Mouse (Mus musculus): ENCODE data around the gene Nkx1-2.

Nkx1-2 gene

GRCm38 (mm10) chr7:132599071-132599975 is at the start of gene Nkx1-2:
TSS of gene Nkx1-2 (minus strand) at chr7:132599637.
- no peak for DNase-seq (ENCODE audit: low spot score)

GRCm38 (mm10) chr7:132646514-132646913 is 47.1 kb upstream of the Nkx1-2 start:
- DNase-seq (ENCODE audit: low spot score) = no peak

GRCm38 (mm10) chr7:132644605-132645279 is 45.3 kb upstream of the Nkx1-2 start:
- DNase-seq (ENCODE audit: low spot score) = no peak

GRCm38 (mm10) chr7:132641606-132642005 is 42.2 kb upstream of the Nkx1-2 start:
- DNase-seq (ENCODE audit: low spot score) = no peak

- DNase-seq (ENCODE audit: low spot score) = peak; percentile 20
These were observed 41.5 kb upstream of the Nkx1-2 start for GRCm38 (mm10) chr7:132640946-132641345.

GRCm38 (mm10) chr7:132638446-132639087 is 39.1 kb upstream of the Nkx1-2 start:
- peak; percentile 38 for DNase-seq (ENCODE audit: low spot score)

- DNase-seq (ENCODE audit: low spot score) = no peak
These were observed 37.9 kb upstream of the Nkx1-2 start for GRCm38 (mm10) chr7:132637292-132637691.

- no peak for DNase-seq (ENCODE audit: low spot score)
These were observed 31.9 kb upstream of the Nkx1-2 start for GRCm38 (mm10) chr7:132631313-132631712.

- no peak for DNase-seq (ENCODE audit: low spot score)
These were observed 28.0 kb upstream of the Nkx1-2 start for GRCm38 (mm10) chr7:132627448-132627847.

GRCm38 (mm10) chr7:132626174-132626573 is 26.7 kb upstream of the Nkx1-2 start:
- no peak for DNase-seq (ENCODE audit: low spot score)

GRCm38 (mm10) chr7:132624161-132624560 is 24.7 kb upstream of the Nkx1-2 start:
- DNase-seq (ENCODE audit: low spot score) = no peak

- no peak for DNase-seq (ENCODE audit: low spot score)
These were observed 20.8 kb upstream of the Nkx1-2 start for GRCm38 (mm10) chr7:132619975-132620918.

- no peak for DNase-seq (ENCODE audit: low spot score)
These were observed 20.1 kb upstream of the Nkx1-2 start for GRCm38 (mm10) chr7:132619549-132619948.

- no peak for DNase-seq (ENCODE audit: low spot score)
These were observed 17.7 kb upstream of the Nkx1-2 start for GRCm38 (mm10) chr7:132617021-132617564.

GRCm38 (mm10) chr7:132616391-132616790 is 17.0 kb upstream of the Nkx1-2 start:
- DNase-seq (ENCODE audit: low spot score) = no peak

GRCm38 (mm10) chr7:132615346-132615745 is 15.9 kb upstream of the Nkx1-2 start:
- DNase-seq (ENCODE audit: low spot score) = no peak

GRCm38 (mm10) chr7:132611530-132611929 is 12.1 kb upstream of the Nkx1-2 start:
- DNase-seq (ENCODE audit: low spot score) = no peak

- peak; percentile 82 for DNase-seq (ENCODE audit: low spot score)
These were observed 11.3 kb upstream of the Nkx1-2 start, which contains the start of gene Lhpp for GRCm38 (mm10) chr7:132610468-132611318. TSS of gene Lhpp (plus strand) at chr7:132610638.

- DNase-seq (ENCODE audit: low spot score) = no peak
These were observed 9.0 kb upstream of the Nkx1-2 start for GRCm38 (mm10) chr7:132608316-132609020.

GRCm38 (mm10) chr7:132605689-132606088 is 6.3 kb upstream of the Nkx1-2 start:
- no peak for DNase-seq (ENCODE audit: low spot score)

All from urinary bladder, postnatal 14 days (tissue).